Mouse (Mus musculus): Measurements from ENCODE around the gene Cdkn2d. TPM values are rescaled to one million over a fixed set of nuclear protein-coding genes. Genes with fewer than 3 reads are reported as not detected.
"Not testable (repeated sequence)": the region's sequence is repeated elsewhere in the genome, so short reads cannot be mapped to it uniquely, and the experiment has no call there.

Cdkn2d gene
- polyA plus RNA-seq, 1 experiment from 2014 or later = 129 TPM

- Histone ChIP-seq H3K4me3 (replicated peaks) (no peak overlapping the region), H3K4me1 (no peaks in the 10 kb centered on the region), H3K36me3 (peaks cover 96% of the 10 kb centered on the region), H3K27me3 (replicated peaks) (no peaks in the 10 kb centered on the region), H3K9ac (replicated peaks) (no peak overlapping the region), H3K9me3 (replicated peaks) (no peaks in the 10 kb centered on the region), H3K27ac (replicated peaks) (no peak overlapping the region), H3K4me2 (no peak overlapping the region)
- no peak for ATAC-seq (ENCODE audit: low FRiP score)
- 86% methylated on average over 8 of the region's 8 CpGs for WGBS
Observed at GRCm38 (mm10) chr9:21273094-21273493, 18.1 kb downstream of the Cdkn2d start.

GRCm38 (mm10) chr9:21272391-21272790, 18.8 kb downstream of the Cdkn2d start:
- no peak overlapping the region for H3K27ac ChIP-seq (replicated peaks)
- no peak overlapping the region for H3K4me2 ChIP-seq
- no peaks in the 10 kb centered on the region for H3K4me1 ChIP-seq
- H3K9me3 ChIP-seq (replicated peaks) = no peaks in the 10 kb centered on the region
- WGBS = 95% methylated on average over 9 of the region's 9 CpGs
- no peaks in the 10 kb centered on the region for H3K27me3 ChIP-seq (replicated peaks)
- H3K4me3 ChIP-seq (replicated peaks) = no peak overlapping the region
- H3K36me3 ChIP-seq = peaks cover 91% of the 10 kb centered on the region
- no peak overlapping the region for H3K9ac ChIP-seq (replicated peaks)
- ATAC-seq (ENCODE audit: low FRiP score) = no peak

DNA sequence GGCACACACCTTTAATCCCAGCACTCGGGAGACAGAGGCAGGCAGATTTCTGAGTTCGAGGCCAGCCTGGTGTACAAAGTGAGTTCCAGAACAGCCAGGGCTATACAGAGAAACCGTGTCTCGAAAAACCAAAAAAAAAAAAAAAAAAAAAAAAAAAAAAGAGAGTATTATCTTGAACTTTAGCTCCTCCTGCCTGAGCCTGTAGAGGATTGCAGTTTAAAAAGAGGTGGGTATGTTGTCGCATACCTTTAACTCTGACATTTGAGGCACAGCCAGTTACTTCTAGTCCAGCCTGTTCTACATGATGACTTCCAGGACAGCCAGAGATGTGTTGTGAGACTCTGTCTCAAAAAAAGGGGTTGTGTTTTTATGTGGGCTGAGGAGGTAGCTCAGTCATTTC, 21.6 kb downstream of the Cdkn2d start:
- peaks cover 75% of the 10 kb centered on the region for H3K36me3 ChIP-seq
- WGBS = 86% methylated on average over 5 of the region's 5 CpGs
- not testable (repeated sequence) for H3K9me3 ChIP-seq (replicated peaks)

DNA sequence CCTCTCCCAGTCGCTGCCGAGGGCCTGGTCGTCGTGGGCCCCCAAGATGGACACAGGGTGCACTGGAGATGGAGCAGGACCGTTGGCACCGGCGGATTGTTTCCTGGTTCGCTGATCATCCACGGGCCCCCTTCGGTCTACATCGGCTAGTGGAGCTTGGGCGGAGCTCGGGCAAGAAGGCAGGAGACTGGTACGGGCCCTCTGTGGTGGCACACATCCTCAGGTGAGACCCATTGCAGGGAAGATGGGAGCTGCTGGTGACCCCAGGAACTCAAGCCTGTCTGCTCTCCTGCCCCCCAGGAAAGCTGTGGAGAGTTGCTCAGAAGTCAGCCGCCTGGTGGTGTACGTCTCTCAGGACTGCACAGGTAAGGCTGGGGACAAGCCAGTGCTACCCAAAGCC, 22.9 kb downstream of the Cdkn2d start:
- H3K4me1 ChIP-seq = peaks cover 23% of the 10 kb centered on the region
- ATAC-seq (ENCODE audit: low FRiP score) = no peak
- H3K36me3 ChIP-seq = peaks cover 62% of the 10 kb centered on the region
- H3K4me2 ChIP-seq = no peak overlapping the region
- H3K27me3 ChIP-seq (replicated peaks) = no peaks in the 10 kb centered on the region
- no peak overlapping the region for H3K27ac ChIP-seq (replicated peaks)
- no peaks in the 10 kb centered on the region for H3K9me3 ChIP-seq (replicated peaks)
- 93% methylated on average over 16 of the region's 16 CpGs for WGBS
- no peak overlapping the region for H3K9ac ChIP-seq (replicated peaks)
- no peak overlapping the region for H3K4me3 ChIP-seq (replicated peaks)

More for the DNA sequence above, 21.6 kb downstream of the Cdkn2d start:
- H3K9ac ChIP-seq (replicated peaks); H3K27me3 ChIP-seq (replicated peaks); ATAC-seq (ENCODE audit: low FRiP score); H3K4me2 ChIP-seq; H3K4me3 ChIP-seq (replicated peaks); H3K27ac ChIP-seq (replicated peaks): not testable (repeated sequence)
- peaks cover 19% of the 10 kb centered on the region for H3K4me1 ChIP-seq

- Histone ChIP-seq H3K9me3 (replicated peaks) (no peaks in the 10 kb centered on the region), H3K36me3 (peaks cover 48% of the 10 kb centered on the region), H3K27ac (replicated peaks) (no peak overlapping the region), H3K27me3 (replicated peaks) (no peaks in the 10 kb centered on the region), H3K4me1 (peaks cover 23% of the 10 kb centered on the region), H3K4me3 (replicated peaks) (no peak overlapping the region), H3K4me2 (peak overlapping the region; percentile 82), H3K9ac (replicated peaks) (no peak overlapping the region)
- ATAC-seq (ENCODE audit: low FRiP score) = no peak
- WGBS = 94% methylated on average over 5 of the region's 5 CpGs
Observed at GRCm38 (mm10) chr9:21266889-21267288, 24.3 kb downstream of the Cdkn2d start.

GRCm38 (mm10) chr9:21265611-21266010, 25.6 kb downstream of the Cdkn2d start:
- peak overlapping the region; percentile 90 for H3K9ac ChIP-seq (replicated peaks)
- peaks cover 35% of the 10 kb centered on the region for H3K36me3 ChIP-seq
- H3K4me3 ChIP-seq (replicated peaks) = peak overlapping the region; percentile 95
- peak overlapping the region; percentile 82 for H3K4me2 ChIP-seq
- 6% methylated on average over 11 of the region's 11 CpGs for WGBS
- ATAC-seq (ENCODE audit: low FRiP score) = peak; percentile 11; the same call in 1 of the 2 replicates
- no peaks in the 10 kb centered on the region for H3K9me3 ChIP-seq (replicated peaks)
- H3K27me3 ChIP-seq (replicated peaks) = no peaks in the 10 kb centered on the region
- H3K27ac ChIP-seq (replicated peaks) = peak overlapping the region; percentile 83
- peaks cover 23% of the 10 kb centered on the region for H3K4me1 ChIP-seq

DNA sequence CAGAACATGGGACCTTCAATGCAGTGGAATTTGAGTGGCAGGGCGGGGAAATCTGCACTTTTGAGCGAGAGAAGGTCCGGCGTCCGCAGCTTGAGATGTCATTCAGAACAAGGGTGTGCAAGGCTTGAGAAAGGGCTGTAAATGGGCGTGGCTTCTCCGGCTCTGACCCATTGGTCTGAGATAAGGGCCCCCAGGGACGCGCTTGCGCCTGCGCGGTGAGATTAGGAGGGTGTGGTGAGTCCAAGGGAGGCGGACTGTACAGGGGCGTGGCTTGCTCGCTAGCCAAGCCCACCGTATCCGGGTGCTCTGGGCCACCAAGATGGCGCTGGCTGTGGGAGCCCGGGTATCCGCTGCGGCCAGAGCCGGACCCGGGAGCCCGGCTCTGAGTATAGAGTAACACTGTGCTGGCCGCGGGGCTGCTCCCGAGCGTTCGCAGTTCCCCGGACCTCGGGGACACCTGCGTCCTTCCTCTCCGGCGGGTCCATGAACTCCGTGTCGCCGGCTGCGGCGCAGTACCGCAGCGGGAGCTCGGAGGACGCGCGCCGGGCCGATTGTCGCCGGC, 26.1 kb downstream of the Cdkn2d start, which contains the start of gene Atg4d:
Gene Atg4d, plus strand, starts transcription at position 294 of the 562 bp plus-strand sequence.
- peak within 1 kb of the TSS; percentile 82 for H3K4me2 ChIP-seq
- no peaks in the 10 kb centered on the region for H3K27me3 ChIP-seq (replicated peaks)
- peak within 1 kb of the TSS; percentile 90 for H3K9ac ChIP-seq (replicated peaks)
- no peaks in the 10 kb centered on the region for H3K9me3 ChIP-seq (replicated peaks)
- H3K36me3 ChIP-seq = peaks cover 29% of the 10 kb centered on the region
- ATAC-seq (ENCODE audit: low FRiP score) = peak; percentile 98
- peak within 1 kb of the TSS; percentile 95 for H3K4me3 ChIP-seq (replicated peaks)
- WGBS = under 1% methylated on average over 49 of the region's 49 CpGs
- H3K27ac ChIP-seq (replicated peaks) = peak within 1 kb of the TSS; percentile 83
- H3K4me1 ChIP-seq = peaks cover 23% of the 10 kb centered on the region

- no peaks in the 10 kb centered on the region for H3K9me3 ChIP-seq (replicated peaks)
- H3K4me1 ChIP-seq = peaks cover 23% of the 10 kb centered on the region
- peaks cover 25% of the 10 kb centered on the region for H3K36me3 ChIP-seq
- H3K27ac ChIP-seq (replicated peaks) = peak overlapping the region; percentile 83
- WGBS = 17% methylated on average over 17 of the region's 17 CpGs
- 0 out of 2 replicates have a peak, but pooled peaks cover 2% of the 10 kb centered on the region for H3K27me3 ChIP-seq (replicated peaks)
- peak overlapping the region; percentile 95 for H3K4me3 ChIP-seq (replicated peaks)
- H3K4me2 ChIP-seq = peak overlapping the region; percentile 82
- H3K9ac ChIP-seq (replicated peaks) = peak overlapping the region; percentile 90
- peak; percentile 52 for ATAC-seq (ENCODE audit: low FRiP score)
Observed at GRCm38 (mm10) chr9:21264272-21264999, 26.8 kb downstream of the Cdkn2d start.

DNA sequence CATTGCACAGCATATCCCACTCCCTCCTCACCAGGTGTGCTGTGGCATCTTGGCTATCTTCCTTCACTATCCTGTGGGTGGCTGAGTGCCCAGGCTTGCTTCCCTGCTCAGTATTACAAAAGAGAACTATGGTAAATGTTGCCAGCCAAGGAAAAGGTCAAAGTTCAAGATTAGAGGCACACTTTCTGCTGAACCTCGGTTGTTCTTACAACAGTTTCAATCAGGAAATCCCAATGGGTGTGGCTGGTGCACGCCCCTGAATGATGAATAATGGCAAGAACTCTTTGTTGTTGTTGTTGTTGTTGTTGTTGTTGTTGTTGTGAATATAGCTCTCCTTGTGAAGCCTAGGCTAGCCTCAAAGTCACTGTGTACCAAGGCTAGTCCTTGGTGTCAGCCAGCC, 29.4 kb downstream of the Cdkn2d start:
- Histone ChIP-seq H3K4me2 (no peak overlapping the region), H3K27me3 (replicated peaks) (0 out of 2 replicates have a peak, but pooled peaks cover 3% of the 10 kb centered on the region), H3K4me1 (peaks cover 20% of the 10 kb centered on the region), H3K4me3 (replicated peaks) (no peak overlapping the region), H3K9me3 (replicated peaks) (no peaks in the 10 kb centered on the region), H3K9ac (replicated peaks) (no peak overlapping the region), H3K36me3 (peaks cover 4% of the 10 kb centered on the region; the same call in 1 of the 2 replicates), H3K27ac (replicated peaks) (no peak overlapping the region)
- ATAC-seq (ENCODE audit: low FRiP score) = no peak
- WGBS = 63% methylated on average over 2 of the region's 2 CpGs

- Histone ChIP-seq H3K27me3 (replicated peaks) (0 out of 2 replicates have a peak, but pooled peaks cover 3% of the 10 kb centered on the region), H3K9me3 (replicated peaks) (no peaks in the 10 kb centered on the region), H3K4me2 (no peak overlapping the region), H3K36me3 (no peaks in the 10 kb centered on the region), H3K4me1 (peaks cover 8% of the 10 kb centered on the region; the same call in 1 of the 2 replicates), H3K9ac (replicated peaks) (no peak overlapping the region), H3K4me3 (replicated peaks) (no peak overlapping the region), H3K27ac (replicated peaks) (no peak overlapping the region)
- ATAC-seq (ENCODE audit: low FRiP score) = no peak
- WGBS = 88% methylated on average over 6 of the region's 6 CpGs
Observed at GRCm38 (mm10) chr9:21260491-21261040, 30.6 kb downstream of the Cdkn2d start.

- not testable (repeated sequence) for H3K36me3 ChIP-seq; ATAC-seq (ENCODE audit: low FRiP score); H3K4me1 ChIP-seq; H3K4me3 ChIP-seq (replicated peaks); H3K9ac ChIP-seq (replicated peaks); H3K9me3 ChIP-seq (replicated peaks); H3K4me2 ChIP-seq; H3K27ac ChIP-seq (replicated peaks)
- 83% methylated on average over 4 of the region's 4 CpGs for WGBS
- peaks cover 18% of the 10 kb centered on the region for H3K27me3 ChIP-seq (replicated peaks)
Observed at GRCm38 (mm10) chr9:21256349-21256748, 34.9 kb downstream of the Cdkn2d start.

- Histone ChIP-seq H3K4me3 (replicated peaks) (no peak overlapping the region), H3K4me2 (no peak overlapping the region), H3K27me3 (replicated peaks) (peaks cover 34% of the 10 kb centered on the region), H3K9ac (replicated peaks) (no peak overlapping the region), H3K36me3 (no peaks in the 10 kb centered on the region), H3K27ac (replicated peaks) (no peak overlapping the region), H3K4me1 (no peaks in the 10 kb centered on the region), H3K9me3 (replicated peaks) (no peaks in the 10 kb centered on the region)
- ATAC-seq (ENCODE audit: low FRiP score) = no peak
Observed at GRCm38 (mm10) chr9:21254690-21255089, 36.5 kb downstream of the Cdkn2d start.

Data from neural tube, embryonic 15.5 days (tissue).